Mouse (Mus musculus) left cerebral cortex, adult 11 months (tissue): ENCODE data around the gene Zan.
A peak's percentile ranks its signal among the peaks of the same experiment; 100 is the strongest.
"Not testable (repeated sequence)": the region's sequence is repeated elsewhere in the genome, so short reads cannot be mapped to it uniquely, and the experiment has no call there.

ENCODE experiments used
- DNase-seq: peaks from one replicate; pipeline ENCODE4 v3.0.0; 2022; ENCODE audit warnings: low spot score

Zan gene

DNA sequence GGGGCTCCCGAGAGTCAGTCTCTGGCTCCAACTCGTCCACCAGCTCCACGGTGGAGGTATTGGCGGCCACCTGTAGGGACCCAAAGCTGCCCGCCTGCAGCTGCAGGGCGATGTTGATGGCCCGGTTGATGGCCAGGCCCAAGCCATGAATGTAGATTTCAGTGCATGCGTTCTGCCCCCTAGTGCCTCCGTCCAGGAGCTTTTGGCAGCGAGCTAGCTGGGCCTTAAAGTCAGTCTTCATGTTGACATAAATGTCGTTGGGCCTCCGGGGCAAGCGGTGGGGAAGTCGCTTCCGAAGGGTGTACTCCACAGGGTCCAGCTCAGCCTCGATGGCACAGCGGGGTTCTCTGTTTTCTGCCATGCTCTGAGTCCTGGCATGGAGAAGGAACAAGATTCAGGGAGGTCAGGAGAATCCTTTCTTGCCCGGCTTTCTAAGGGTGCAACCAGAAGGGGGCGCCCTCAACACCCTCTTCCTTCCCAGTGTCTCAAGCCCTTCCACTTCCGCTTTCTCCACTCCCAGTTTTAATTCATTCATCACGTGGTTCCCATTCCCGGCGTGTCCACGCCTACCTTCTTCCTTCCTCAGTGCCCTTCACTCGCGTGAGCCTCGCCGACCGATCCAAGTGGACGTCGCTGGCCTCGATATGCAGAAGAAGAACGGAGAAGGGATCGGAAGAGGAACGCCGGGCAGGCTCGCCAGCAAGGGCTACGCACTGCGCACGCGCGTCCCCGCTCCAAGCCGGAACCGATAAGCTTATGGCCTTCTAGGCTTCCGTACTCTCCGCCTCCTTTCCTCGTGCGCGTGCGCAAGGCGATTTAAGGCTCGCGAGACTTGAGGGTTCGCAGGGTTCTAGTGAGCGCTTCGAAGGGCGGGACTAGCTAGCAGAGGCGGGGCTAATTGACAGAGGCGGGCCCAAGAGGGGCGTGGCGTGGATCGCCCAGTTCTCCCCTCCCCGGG, 25.1 kb upstream of the Zan start, which contains the start of gene Pop7:
TSS of gene Pop7 (minus strand) at position 810 of the 958 bp plus-strand sequence.
- peak; percentile 99 for DNase-seq

GRCm38 (mm10) chr5:137500186-137500585, 23.3 kb upstream of the Zan start:
- DNase-seq: no peak

DNA sequence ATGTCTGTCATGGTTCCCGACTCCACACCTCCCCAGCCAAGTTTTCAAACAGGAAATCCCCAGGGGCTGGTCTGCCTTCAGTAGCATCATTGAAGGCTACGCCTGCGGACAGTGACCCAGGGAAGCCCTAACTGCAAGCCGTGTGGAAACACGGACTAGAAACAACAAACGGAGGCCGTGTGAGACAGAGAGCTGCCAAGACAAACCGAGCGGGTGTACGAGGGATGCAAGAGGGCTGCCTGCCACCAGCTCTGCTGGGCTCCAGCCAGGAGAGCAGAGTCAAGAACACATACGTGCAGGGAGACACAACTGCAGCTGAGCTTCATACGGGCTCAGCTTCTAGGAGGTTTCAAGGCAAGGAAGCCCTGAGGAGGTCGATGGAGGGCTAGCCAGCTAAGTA, 17.0 kb upstream of the Zan start:
- no peak for DNase-seq

DNA sequence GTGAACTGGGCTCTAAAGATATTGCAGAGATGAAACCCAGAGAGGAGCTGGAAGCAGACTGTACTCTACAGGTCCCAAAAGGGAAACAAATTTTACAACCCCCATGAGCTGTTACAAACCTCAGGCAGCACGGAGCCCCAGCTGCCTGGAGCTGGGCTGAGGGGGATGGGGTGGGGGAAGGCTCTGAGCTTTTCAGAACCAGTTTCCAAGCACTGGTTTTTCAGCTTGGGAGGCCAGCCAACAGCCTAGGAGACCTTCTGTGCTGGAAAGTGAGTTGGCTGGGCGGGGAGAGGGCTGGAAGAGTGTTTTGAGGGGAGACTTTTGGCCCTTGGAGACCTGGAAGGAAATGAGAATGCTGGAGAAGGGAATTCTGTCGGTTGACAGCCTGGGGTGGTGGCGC, 14.7 kb upstream of the Zan start:
- no peak for DNase-seq

DNA sequence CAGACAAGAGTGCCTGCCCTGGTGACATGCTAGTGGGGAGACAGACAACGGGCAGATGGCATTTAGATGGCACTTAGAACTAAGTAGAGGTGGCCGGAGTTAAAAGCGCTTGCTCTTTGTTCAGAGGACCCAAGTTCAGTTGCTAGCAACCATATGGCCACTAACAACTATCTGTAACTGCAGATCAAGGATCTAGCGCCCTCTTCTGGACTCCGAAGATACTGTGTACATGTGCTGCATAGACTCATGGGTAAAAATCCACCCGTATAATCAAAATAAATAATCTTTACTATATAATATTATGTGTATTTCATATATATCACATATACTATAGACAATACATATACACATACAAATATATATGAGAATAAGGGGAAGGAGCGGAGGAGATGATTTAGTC, 10.8 kb upstream of the Zan start:
- DNase-seq: no peak

DNA sequence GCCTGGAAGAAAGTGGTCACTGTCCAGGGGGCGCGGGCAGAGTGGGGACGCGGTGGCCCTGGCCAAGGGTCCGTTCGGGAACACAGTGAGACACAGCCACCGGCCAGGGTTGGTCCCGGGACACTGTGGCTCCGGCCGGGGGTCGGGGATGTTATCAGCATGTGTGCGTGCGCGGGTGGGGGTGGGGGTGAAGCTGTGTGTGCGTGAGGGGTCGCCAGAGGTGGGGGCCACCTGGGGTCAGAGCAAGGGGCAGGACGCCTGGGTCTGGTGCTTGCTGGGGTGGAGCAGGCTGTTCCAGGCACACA, 8.9 kb upstream of the Zan start:
- no peak for DNase-seq

- DNase-seq: no peak
Measured at GRCm38 (mm10) chr5:137485071-137485850, 8.4 kb upstream of the Zan start.

- no peak for DNase-seq
Measured at GRCm38 (mm10) chr5:137481897-137482296, 5.0 kb upstream of the Zan start.

DNA sequence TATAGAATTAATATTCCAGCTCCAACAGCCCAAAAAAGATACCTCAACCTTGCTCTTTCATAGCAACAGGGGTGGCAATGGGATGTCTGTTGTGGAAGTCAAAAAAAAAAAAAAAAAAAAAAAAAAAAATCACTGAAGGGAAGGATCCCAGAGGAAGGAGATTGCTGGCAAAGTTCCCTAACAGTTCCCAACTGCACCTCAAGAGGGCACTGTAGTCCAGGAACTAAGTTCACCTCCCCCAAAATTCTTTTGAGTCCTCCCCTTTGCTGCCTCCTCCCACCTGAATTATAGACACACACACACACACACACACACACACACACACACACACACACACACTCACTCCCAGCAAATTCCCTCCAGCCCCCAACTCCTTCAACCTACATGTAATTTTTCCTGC, 4.3 kb upstream of the Zan start:
- peak; percentile 68 for DNase-seq

- no peak for DNase-seq
Measured at GRCm38 (mm10) chr5:137474351-137474750, 2.5 kb downstream of the Zan start.

DNA sequence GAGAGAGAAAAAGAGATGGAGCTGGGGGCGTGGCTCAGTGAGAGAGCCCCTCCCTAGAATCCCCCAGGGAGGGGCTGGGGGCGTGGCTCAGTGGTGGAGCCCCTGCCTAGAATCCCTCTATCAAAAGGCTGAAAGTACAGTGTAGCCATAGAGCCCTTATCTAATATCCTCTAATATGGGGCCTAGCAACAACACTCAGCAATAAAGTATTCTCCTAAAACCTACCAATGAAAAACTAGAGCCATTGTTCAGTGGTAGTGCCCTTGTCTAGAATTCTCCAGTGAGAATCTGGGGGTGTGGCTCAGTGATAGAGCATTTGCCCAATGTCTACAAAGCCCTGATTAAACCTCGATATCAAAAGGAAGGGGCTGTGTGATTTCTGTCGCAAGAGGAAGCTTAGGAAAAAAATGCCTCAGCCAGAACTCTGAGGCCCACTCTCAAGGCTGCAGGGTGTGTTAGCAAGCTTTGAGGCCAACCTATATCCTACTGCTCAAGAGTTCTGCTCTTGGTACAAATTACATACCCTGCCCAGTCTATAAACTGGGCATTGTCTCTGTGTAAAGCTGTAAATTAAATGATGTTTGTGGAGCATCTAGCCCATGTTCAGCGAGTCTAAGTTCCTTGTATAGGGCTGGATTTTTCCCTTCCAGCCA, 4.5 kb downstream of the Zan start:
- DNase-seq: no peak

GRCm38 (mm10) chr5:137466946-137467345, 9.9 kb downstream of the Zan start:
- DNase-seq: no peak

GRCm38 (mm10) chr5:137465049-137465448, 11.8 kb downstream of the Zan start:
- no peak for DNase-seq

GRCm38 (mm10) chr5:137455866-137456591, 20.8 kb downstream of the Zan start:
- DNase-seq: no peak

- DNase-seq: no peak
Measured at GRCm38 (mm10) chr5:137455206-137455605, 21.7 kb downstream of the Zan start.

DNA sequence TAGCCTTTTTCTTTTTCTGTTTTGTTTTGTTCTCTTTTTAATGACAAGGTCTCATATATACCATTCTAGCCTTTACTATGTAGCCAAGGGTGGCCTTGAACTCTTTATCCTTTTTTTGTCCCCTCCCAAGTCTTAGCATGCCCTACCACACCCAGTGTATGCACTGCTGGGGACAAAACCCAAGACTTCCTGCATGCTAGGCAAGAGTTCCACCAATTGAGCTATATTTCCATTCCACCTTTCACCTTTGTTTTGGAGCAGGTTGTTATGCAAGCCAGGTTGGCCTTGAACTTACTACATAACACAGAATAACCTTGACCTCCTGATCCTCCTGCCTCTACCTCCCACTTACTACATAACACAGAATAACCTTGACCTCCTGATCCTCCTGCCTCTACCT, 31.3 kb downstream of the Zan start:
- DNase-seq: no peak

GRCm38 (mm10) chr5:137440216-137440855, 36.5 kb downstream of the Zan start:
- DNase-seq: no peak

DNA sequence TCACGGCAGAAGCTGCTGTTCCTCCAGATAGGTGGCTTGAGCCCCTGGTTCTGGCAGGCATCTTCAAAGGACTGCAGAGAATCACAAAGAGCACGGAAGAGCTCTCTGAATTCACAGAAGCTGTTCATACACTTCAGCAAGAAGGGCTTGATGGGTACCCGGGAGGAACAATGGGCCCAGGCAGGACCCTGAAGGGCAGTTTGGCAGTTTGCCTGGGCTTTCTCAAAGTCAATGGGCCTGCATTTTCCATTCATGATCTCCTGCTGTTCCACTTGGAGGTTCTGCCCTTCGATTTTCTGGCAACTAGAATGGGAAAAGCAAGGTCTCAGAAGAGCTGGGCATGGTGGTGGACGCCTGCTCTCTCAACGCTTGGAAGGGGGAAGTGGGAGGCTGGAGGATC, 43.0 kb downstream of the Zan start:
- DNase-seq: no peak

GRCm38 (mm10) chr5:137430402-137430801, 46.5 kb downstream of the Zan start:
- not testable (repeated sequence) for DNase-seq

GRCm38 (mm10) chr5:137425648-137426047, 51.2 kb downstream of the Zan start:
- DNase-seq: no peak

GRCm38 (mm10) chr5:137419841-137420240, 57.0 kb downstream of the Zan start:
- no peak for DNase-seq

DNA sequence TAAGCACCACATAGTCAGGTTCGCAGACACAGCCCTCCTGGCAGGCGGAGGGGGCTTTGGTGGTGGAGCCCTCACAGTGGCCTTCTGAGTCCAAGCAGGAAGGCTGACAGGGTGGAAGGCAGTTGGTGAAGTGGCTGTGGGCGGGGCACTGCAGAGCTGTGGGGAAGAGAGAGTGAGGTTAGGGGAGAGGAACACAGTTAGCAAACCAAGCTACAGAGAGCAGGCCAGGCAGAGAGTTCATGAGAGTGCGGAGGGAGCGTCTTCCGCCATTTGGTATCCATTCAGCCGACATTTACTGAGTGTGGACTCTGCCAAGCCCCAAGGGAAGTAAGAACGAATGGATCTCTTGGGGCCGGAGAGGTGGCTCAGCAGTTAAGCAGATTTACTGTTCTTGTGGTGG, 57.8 kb downstream of the Zan start:
- no peak for DNase-seq
